Mouse (Mus musculus): ENCODE data around the gene Pla2g4e. TPM values are rescaled to one million over a fixed set of nuclear protein-coding genes. Genes with fewer than 3 reads are reported as not detected.

Gene Pla2g4e
- polyA plus RNA-seq (2014; fragmentation: Illumina TruSeq; extraction: RNeasy Lipid Tissue Mini Kit (QIAGEN cat#74804); ENCODE audit: low read depth, low replicate concordance) = not detected

DNA sequence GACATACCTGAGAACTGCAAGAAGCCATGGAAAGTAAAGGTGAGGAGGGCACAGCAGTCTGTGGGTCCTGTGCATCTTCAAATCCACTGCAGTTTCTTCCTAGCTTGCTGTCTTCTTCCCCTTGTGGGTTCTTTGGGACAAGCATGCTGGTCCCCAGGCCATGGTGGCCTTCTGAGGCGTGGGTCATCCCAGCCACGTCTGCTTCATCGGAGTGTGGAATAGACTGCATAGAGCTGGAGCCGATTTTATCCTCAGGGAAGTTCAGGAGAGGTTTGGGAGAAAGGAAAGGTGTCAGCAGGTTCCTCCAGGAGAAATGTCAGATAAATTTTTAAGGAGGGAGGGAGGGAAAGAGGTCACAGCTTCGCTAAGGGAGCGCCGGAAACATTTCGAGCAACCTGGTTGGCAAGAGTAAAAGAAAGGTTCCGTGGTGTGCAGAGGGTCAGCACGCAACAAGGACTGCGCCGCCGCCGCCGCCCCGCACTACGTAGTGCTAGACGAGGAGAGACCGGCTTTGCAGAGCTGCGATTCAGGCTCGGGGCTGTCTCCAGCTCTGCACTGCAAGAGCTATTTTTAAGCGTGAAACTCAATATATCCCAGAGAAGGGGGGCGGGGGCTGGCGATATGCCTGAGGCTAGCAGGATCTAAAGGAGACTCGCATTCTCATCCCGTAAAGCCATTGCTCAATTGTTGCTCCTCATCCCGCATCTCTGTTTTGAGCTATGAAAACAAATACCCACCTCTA, at the start of gene Pla2g4e:
TSS of gene Pla2g4e (minus strand) at position 657 of the 742 bp plus-strand sequence.

GRCm38 (mm10) chr2:120288995-120289394, 43.9 kb upstream of the Pla2g4e start, which contains the start of gene Pla2g4d:
Pla2g4d (minus strand) TSS chr2:120289197.

GRCm38 (mm10) chr2:120154361-120154894, 90.7 kb downstream of the Pla2g4e start, which contains the start of gene Ehd4:
Ehd4 (minus strand) TSS chr2:120154606.

Other genes starting within 250 kb of the Pla2g4e start
- 1.1 TPM for gene Jmjd7, start 217.9 kb downstream of the Pla2g4e start, polyA plus RNA-seq (2014; fragmentation: Illumina TruSeq; extraction: RNeasy Lipid Tissue Mini Kit (QIAGEN cat#74804); ENCODE audit: low read depth, low replicate concordance)
- gene Gm28042, start 217.8 kb downstream of the Pla2g4e start, polyA plus RNA-seq (2014; fragmentation: Illumina TruSeq; extraction: RNeasy Lipid Tissue Mini Kit (QIAGEN cat#74804); ENCODE audit: low read depth, low replicate concordance) = not detected
- 0.21 TPM for gene Pla2g4b, start 211.9 kb downstream of the Pla2g4e start, polyA plus RNA-seq (2014; fragmentation: Illumina TruSeq; extraction: RNeasy Lipid Tissue Mini Kit (QIAGEN cat#74804); ENCODE audit: low read depth, low replicate concordance)
- gene Ehd4, start 90.7 kb downstream of the Pla2g4e start, polyA plus RNA-seq (2014; fragmentation: Illumina TruSeq; extraction: RNeasy Lipid Tissue Mini Kit (QIAGEN cat#74804); ENCODE audit: low read depth, low replicate concordance) = 3.3 TPM
- not detected for gene Pla2g4d, start 43.9 kb upstream of the Pla2g4e start, polyA plus RNA-seq (2014; fragmentation: Illumina TruSeq; extraction: RNeasy Lipid Tissue Mini Kit (QIAGEN cat#74804); ENCODE audit: low read depth, low replicate concordance)
- not detected for gene Pla2g4f, start 68.8 kb upstream of the Pla2g4e start, polyA plus RNA-seq (2014; fragmentation: Illumina TruSeq; extraction: RNeasy Lipid Tissue Mini Kit (QIAGEN cat#74804); ENCODE audit: low read depth, low replicate concordance)
- 6.8 TPM for gene Vps39, start 107.8 kb upstream of the Pla2g4e start, polyA plus RNA-seq (2014; fragmentation: Illumina TruSeq; extraction: RNeasy Lipid Tissue Mini Kit (QIAGEN cat#74804); ENCODE audit: low read depth, low replicate concordance)
- 19.2 TPM for gene Ganc, start 158.6 kb upstream of the Pla2g4e start, polyA plus RNA-seq (2014; fragmentation: Illumina TruSeq; extraction: RNeasy Lipid Tissue Mini Kit (QIAGEN cat#74804); ENCODE audit: low read depth, low replicate concordance)
- 11.8 TPM for gene Tmem87a, start 158.8 kb upstream of the Pla2g4e start, polyA plus RNA-seq (2014; fragmentation: Illumina TruSeq; extraction: RNeasy Lipid Tissue Mini Kit (QIAGEN cat#74804); ENCODE audit: low read depth, low replicate concordance)
- 0.29 TPM for gene Capn3, start 210.7 kb upstream of the Pla2g4e start, polyA plus RNA-seq (2014; fragmentation: Illumina TruSeq; extraction: RNeasy Lipid Tissue Mini Kit (QIAGEN cat#74804); ENCODE audit: low read depth, low replicate concordance)

Measured in liver, adult 10 weeks (tissue).